Mouse (Mus musculus) induced T-regulatory cell, adult 2 months (primary cell): ENCODE measurements at regions not wholly inside any gene's neighbourhood (a gene's known extent, or its start where the extent isn't known, plus 50 kb on each side); places are given as distances from the start of the nearest gene placed in this dataset.
A peak's percentile ranks its signal among the peaks of the same experiment; 100 is the strongest.

Experiments
- DNase-seq: peaks from one replicate; pipeline ENCODE4 v3.0.0-alpha.2; 2012; ENCODE audit warnings: low read depth

DNA sequence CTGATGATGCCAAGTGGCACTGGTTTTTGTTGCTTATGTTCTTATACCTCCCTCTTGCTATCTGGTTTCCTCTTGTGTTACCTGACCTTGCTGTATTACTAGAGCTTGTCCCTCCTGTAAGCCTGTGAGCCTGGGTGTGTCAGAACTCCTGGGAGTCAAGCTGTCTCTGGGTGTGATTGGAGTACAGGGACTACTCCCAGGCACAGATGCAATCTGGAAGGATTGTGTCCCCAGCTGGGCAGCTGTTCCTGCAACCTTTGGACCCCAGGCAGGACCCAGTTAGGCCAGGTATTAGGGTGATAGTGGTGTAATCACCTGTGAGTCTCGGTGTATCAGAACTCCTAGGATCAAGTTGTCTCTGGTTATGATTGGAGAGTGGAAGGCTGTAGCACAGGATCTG is 97.4 kb upstream of the Dock11 start:
- no peak for DNase-seq

DNA sequence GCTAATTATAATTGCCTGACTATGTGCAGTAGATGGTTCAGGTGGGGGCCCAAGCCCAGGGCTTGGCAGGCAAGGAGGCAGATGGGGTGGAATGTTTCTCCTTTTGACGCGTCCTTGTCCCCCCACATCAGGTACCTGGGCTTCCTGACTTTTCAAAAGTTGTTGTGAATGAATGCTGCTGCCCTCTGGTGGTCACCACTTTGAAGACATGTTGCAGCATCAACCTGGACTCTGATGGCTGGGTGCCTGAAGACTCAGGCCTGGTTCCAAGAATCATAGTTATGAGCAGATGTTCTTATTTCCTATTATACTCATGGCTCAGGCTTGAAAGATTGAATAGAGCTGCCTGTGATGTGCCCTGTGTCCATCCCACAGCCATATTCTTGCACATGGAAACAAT is 75.4 kb upstream of the Dock11 start:
- peak; percentile 37 for DNase-seq

DNA sequence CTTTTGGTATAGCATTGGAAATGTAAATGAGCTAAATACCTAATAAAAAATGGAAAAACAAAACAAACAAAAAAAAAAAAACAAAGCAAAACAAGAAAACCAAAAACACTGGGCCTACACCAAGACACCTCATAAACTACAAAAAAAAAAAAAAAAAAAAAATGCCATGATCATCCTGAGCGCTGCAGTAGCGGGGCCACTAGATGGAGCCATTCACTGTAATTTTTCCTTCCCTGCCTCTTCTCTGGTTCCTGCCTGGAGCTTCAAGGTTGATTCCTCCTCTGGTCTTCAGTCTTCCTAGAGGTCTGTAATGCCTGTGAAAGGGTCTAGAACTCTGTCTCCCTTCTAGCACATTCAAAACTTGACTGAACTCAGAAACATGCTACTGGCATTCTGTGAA is 54.2 kb upstream of the Dock11 start:
- peak; percentile 46 for DNase-seq

DNA sequence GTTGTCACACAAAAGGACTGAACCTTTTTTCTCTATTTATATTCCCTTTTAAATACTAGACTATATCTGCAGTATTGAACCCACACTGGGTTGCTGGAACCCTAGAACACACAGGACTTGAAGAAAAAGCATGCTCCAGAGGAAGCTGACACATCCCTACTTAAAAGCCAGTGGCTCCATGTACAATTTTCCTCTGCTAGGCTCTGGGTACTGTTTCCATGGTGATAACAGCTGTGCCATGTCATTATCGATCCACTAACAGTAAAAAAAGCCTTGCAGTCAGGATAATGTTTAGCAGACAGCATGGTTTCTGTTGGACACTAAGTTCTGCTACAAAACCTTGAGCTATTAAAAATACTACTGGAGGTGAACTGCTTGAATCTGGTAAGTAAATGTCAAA is 50.6 kb upstream of the Dock11 start:
- no peak for DNase-seq
